Mouse (Mus musculus): ENCODE measurements around the gene Vnn1. TPM values are rescaled to one million over a fixed set of nuclear protein-coding genes. Genes with fewer than 3 reads are reported as not detected.

Gene Vnn1
- polyA plus RNA-seq (2016; fragmentation: Nextera tagmentation; extraction: Ambion mirVana): 1.2 and 1.9 TPM in 2 replicates

DNA sequence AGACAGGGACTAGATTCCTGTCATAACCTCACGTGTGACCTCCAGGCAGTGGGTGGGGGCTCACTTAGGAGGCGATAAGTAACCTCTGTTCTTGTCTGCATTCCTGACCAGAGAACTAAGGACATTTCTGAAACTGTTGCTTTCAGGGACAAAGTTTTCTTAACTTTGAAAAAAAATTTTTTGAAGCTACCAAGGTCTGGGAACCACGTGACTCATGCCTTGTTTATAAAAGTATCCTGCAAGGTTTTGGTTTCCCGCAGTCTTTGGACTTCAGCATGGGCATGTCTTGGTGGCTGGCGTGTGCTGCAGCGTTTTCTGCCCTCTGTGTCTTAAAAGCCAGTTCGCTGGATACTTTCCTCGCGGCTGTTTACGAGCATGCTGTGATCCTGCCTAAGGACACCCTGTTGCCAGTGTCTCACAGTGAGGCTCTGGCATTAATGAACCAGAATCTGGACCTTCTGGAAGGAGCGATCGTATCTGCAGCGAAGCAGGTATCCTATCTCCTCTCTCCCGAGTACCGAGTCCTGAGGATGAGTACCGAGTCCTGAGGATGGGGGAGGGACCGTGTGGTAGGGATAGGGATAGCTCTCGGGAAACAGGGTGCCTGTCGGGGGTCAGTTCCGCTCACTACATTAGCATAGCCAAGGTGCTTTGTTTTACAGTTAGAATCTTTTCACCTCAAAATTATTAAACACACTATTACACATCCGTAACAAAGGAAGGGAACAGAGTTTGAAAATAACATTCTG is at the start of gene Vnn1:
Gene Vnn1 (plus strand): TSS at position 88 of the 749 bp plus-strand sequence.
- no peak for DNase-seq (ENCODE audit: extremely low spot score, low spot score)
- H3K9me3 ChIP-seq: no peaks in the 10 kb centered on the region
- H3K27me3 ChIP-seq (ENCODE audit: poor library complexity, severe bottlenecking): no peaks in the 10 kb centered on the region
- 39% methylated on average over 21 of the region's 21 CpGs for WGBS
- H3K4me3 ChIP-seq: peak within 1 kb of the TSS; percentile 21; the same call in 1 of the 2 replicates
- no peaks in the 10 kb centered on the region for H3K36me3 ChIP-seq (replicated peaks)
- peaks cover 4% of the 10 kb centered on the region; the same call in 1 of the 2 replicates for H3K4me1 ChIP-seq
- H3K27ac ChIP-seq: peak within 1 kb of the TSS; percentile 51; the same call in 1 of the 2 replicates

DNA sequence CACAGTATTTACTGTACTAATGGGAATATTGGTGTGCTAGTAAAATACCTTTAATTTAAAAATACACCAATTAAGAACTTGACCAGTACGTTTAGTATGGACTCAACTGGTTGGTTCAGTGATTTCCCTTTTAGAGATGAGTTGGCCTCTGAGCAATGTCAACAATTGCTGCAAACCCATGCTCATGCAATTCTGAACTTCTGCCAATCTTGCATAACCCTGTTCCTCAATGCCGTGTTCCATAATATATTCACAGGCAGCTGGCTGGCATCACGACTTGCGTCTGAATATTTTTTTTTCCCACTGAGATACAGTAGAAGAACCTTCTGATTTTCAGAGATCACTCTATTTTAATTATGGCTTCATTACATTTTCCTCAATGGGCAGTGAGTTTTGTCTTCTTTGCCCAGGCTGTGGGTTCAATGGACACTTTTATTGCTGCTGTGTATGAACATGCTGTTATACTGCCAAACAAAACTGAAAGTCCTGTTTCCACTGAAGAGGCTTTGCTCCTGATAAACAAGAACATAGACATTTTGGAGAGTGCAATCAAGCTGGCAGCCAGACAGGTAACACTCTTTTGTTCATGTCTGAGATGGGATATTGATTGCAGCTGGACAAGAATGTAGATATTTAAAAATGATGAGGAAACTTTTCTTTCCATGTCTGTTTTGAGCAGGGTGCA is 43.1 kb upstream of the Vnn1 start, which contains the start of gene Vnn3:
Gene Vnn3 (plus strand): TSS at position 235 of the 685 bp plus-strand sequence.
- no peak within 1 kb of the TSS for H3K4me3 ChIP-seq
- H3K27me3 ChIP-seq (ENCODE audit: poor library complexity, severe bottlenecking): no peaks in the 10 kb centered on the region
- H3K4me1 ChIP-seq: no peaks in the 10 kb centered on the region
- no peaks in the 10 kb centered on the region for H3K9me3 ChIP-seq
- no peaks in the 10 kb centered on the region for H3K36me3 ChIP-seq (replicated peaks)
- H3K27ac ChIP-seq: no peak within 1 kb of the TSS
- DNase-seq (ENCODE audit: extremely low spot score, low spot score): no peak
- 92% methylated on average over 4 of the region's 4 CpGs for WGBS

DNA sequence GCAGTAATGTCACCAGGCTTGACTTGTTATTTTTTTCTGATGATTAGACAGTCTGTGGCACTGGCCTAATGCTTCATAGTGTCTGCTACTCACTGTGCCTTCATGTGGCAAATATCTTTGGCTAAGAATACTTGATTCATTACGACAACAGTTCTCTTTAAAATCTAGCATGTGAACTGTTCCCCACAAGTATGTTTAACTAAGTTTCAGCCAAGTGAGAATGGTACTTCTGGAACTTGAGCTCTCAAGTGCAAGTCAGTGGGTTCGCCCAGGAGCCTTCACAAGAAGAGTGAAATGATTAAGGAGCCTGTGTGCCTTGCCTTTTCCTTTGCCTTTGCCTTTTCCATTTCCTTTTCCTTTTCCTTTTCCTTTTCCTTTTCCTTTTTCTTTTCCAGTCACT is 42.4 kb upstream of the Vnn1 start:
- 88% methylated on average over 2 of the region's 2 CpGs for WGBS
- Histone ChIP-seq H3K4me1 (no peaks in the 10 kb centered on the region), H3K36me3 (replicated peaks) (no peaks in the 10 kb centered on the region), H3K27ac (no peak overlapping the region), H3K4me3 (no peak overlapping the region), H3K27me3 (ENCODE audit: poor library complexity, severe bottlenecking) (no peaks in the 10 kb centered on the region), H3K9me3 (no peaks in the 10 kb centered on the region)
- no peak for DNase-seq (ENCODE audit: extremely low spot score, low spot score)

DNA sequence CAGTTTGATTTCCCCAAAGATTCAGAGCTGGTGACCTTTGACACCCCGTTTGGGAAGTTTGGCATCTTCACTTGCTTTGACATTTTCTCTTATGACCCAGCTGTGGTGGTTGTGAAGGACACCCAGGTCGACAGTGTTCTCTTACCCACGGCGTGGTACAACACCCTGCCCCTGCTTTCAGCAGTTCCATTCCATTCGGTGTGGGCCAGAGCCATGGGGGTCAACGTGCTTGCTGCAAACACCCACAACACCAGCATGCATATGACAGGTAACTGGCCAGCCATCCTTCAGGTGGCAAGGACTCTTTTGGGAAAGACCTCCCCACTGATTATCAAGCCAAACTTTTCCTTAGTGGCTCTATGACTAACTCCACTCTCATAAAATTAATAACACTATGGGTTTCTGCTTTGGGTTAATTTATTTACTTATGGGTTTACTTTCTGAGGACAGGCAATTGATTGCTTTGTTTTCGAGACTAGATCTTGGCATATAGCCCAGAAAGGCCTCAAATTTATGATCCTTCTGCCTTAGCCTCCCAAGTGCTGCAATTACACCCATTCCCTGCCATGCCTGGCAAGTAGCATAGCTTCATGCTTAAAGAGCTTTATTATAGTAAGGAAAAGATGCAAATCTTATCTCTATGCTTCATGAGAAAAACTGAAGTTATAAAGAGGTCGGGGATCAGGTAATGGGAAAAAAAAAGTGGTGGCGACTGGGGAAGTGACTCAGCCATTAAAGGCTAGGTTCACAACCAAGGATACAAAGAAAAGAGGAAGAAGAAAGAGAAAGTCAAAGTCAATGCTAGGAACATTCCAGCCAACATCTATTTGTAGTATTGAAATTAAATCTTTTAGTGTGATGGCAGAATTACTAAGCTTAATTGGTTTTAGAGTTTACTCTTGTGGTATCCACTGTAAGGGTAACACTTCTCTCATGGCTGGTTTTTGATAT is 29.9 kb upstream of the Vnn1 start:
- DNase-seq (ENCODE audit: extremely low spot score, low spot score): no peak
- H3K36me3 ChIP-seq (replicated peaks): no peaks in the 10 kb centered on the region
- H3K9me3 ChIP-seq: peaks cover 11% of the 10 kb centered on the region
- H3K27me3 ChIP-seq (ENCODE audit: poor library complexity, severe bottlenecking): no peaks in the 10 kb centered on the region
- WGBS: 86% methylated on average over 9 of the region's 9 CpGs
- H3K4me1 ChIP-seq: no peaks in the 10 kb centered on the region
- no peak overlapping the region for H3K4me3 ChIP-seq
- no peak overlapping the region for H3K27ac ChIP-seq

DNA sequence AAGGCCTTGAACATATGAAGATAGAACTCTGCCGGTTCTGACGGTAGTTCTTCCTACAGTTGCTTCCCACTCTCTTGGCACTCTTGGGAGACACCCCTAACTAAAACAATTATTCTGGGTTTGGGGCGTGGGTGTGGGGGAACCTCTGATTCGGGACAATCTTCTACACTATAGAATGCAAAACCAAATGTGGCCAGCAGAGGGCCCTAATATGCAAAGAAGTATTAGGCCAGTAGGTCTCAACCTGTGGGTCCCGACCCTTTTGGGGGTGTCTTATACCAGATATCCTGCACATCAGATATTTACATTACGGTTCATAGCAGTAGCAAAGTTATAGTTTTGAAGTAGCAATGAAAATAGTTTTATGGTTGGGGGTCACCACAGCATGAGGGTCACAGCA is 13.8 kb upstream of the Vnn1 start:
- no peak for DNase-seq (ENCODE audit: extremely low spot score, low spot score)
- WGBS: 90% methylated on average over 6 of the region's 6 CpGs
- Histone ChIP-seq H3K27me3 (ENCODE audit: poor library complexity, severe bottlenecking) (no peaks in the 10 kb centered on the region), H3K27ac (no peak overlapping the region), H3K4me1 (no peaks in the 10 kb centered on the region), H3K4me3 (no peak overlapping the region), H3K9me3 (peaks cover 5% of the 10 kb centered on the region; the same call in 1 of the 2 replicates), H3K36me3 (replicated peaks) (no peaks in the 10 kb centered on the region)

DNA sequence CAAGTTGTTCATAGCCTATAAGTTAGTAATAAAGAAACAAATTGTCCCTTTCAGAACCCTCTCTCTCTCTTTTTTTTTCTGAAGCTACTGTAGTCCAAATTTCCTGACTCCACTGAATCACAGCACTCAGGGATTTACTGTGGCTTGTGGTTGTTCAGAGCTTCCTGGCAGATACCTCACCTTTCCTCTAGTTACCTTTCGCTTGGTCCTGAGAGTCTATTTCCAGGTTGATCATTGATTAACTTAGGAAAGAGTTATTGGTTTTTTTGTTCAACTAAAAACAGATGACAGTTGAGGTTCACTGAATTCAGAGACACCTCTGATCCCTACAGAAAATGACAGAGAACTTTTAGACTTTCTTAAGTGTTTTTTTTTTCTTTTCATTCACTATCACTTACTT is 9.6 kb upstream of the Vnn1 start:
- Histone ChIP-seq H3K27ac (no peak overlapping the region), H3K4me3 (no peak overlapping the region), H3K36me3 (replicated peaks) (no peaks in the 10 kb centered on the region), H3K9me3 (no peaks in the 10 kb centered on the region), H3K27me3 (ENCODE audit: poor library complexity, severe bottlenecking) (no peaks in the 10 kb centered on the region), H3K4me1 (no peaks in the 10 kb centered on the region)
- WGBS: 86% methylated on average over 1 of the region's 1 CpGs
- no peak for DNase-seq (ENCODE audit: extremely low spot score, low spot score)

DNA sequence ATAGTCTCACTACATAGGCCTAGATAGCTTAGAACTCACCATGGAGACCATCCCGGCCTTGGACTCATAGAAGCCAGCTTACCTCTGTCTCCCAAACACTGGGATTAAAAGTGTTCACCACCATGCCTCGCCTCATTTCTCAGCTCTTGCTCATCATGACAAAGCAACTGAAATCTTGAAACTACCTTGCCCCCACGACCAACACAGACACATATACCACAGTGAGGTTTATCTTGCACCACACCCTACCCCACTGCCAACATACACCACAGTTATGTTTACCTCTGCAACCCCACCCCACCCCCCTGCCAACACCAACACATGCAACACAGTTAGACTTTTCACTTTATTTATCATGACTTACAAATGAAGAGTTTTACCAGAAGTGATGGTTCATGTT is 8.4 kb upstream of the Vnn1 start:
- no peaks in the 10 kb centered on the region for H3K9me3 ChIP-seq
- no peak overlapping the region for H3K4me3 ChIP-seq
- H3K27ac ChIP-seq: no peak overlapping the region
- no peaks in the 10 kb centered on the region for H3K4me1 ChIP-seq
- H3K27me3 ChIP-seq (ENCODE audit: poor library complexity, severe bottlenecking): no peaks in the 10 kb centered on the region
- no peaks in the 10 kb centered on the region for H3K36me3 ChIP-seq (replicated peaks)
- no peak for DNase-seq (ENCODE audit: extremely low spot score, low spot score)
- WGBS: 74% methylated on average over 3 of the region's 3 CpGs

DNA sequence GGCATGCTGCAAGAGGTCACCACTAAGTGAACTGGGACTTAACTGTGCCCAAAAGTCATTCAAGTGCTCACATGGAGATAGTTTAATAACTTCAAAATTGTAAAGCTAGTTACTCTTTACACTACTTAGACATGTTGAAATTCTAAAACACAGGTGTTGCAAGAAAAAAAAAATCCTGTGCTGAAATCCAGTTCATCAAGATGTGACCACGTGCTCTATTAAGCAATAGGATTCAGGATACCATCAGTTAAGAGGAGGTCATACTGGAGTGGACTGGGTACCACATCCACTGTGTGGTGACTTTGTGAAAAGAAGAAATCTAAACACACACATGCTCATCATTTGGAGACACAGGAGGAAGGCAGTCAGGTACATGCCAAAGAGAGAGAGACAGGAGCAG is 1.5 kb upstream of the Vnn1 start:
- H3K27ac ChIP-seq: no peak overlapping the region

DNA sequence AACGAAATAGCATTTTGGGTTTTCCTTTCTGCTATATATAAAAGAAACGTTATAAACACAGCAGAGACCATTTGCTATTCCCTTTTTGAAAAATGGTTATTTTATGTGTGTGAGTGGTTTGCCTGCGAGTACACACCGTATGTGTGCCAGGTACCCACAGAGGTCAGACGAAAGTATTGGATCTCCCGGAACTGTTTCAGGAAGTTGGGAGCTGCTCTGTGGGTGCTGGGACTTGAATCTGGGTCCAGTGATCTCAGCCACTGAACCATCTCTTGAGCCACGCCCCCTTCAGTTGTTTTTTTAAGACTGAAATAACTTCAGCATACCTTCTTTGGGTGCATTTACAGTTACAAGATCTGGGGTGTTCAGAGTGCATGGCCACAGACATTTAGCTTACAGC is 888 bp downstream of the Vnn1 start:
- H3K27ac ChIP-seq: no peak overlapping the region
- DNase-seq (ENCODE audit: extremely low spot score, low spot score): no peak
- 80% methylated on average over 7 of the region's 7 CpGs for WGBS
- no peaks in the 10 kb centered on the region for H3K9me3 ChIP-seq
- H3K36me3 ChIP-seq (replicated peaks): no peaks in the 10 kb centered on the region
- H3K27me3 ChIP-seq (ENCODE audit: poor library complexity, severe bottlenecking): no peaks in the 10 kb centered on the region
- no peak overlapping the region for H3K4me3 ChIP-seq
- H3K4me1 ChIP-seq: peaks cover 4% of the 10 kb centered on the region; the same call in 1 of the 2 replicates

More for the DNA sequence above, 1.5 kb upstream of the Vnn1 start:
- WGBS: 91% methylated on average over 1 of the region's 1 CpGs
- Histone ChIP-seq H3K9me3 (no peaks in the 10 kb centered on the region), H3K4me3 (no peak overlapping the region), H3K27me3 (ENCODE audit: poor library complexity, severe bottlenecking) (no peaks in the 10 kb centered on the region), H3K36me3 (replicated peaks) (no peaks in the 10 kb centered on the region), H3K4me1 (peaks cover 4% of the 10 kb centered on the region; the same call in 1 of the 2 replicates)
- no peak for DNase-seq (ENCODE audit: extremely low spot score, low spot score)

DNA sequence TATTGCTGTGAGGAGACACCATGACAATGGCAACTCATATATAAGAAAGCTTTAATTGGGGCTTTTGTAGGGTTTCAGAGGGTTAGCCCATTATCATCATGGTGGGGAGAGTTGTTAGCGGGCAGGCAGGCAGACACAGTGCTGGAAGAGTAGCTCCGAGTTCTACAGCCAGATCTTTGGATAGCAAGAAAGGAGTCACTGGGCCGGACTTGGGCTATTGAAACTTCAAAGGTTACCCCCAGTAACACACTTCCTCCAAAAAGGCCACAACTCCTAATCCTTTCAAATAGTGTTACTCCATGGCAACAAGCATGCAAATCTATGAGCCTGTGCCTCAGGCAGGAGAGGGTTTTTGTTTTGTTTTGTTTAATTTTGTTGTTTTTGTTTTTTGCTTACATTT is 6.6 kb downstream of the Vnn1 start:
- H3K27ac ChIP-seq: peak overlapping the region; percentile 48; the same call in 1 of the 2 replicates
- DNase-seq (ENCODE audit: extremely low spot score, low spot score): no peak
- H3K9me3 ChIP-seq: no peaks in the 10 kb centered on the region
- no peaks in the 10 kb centered on the region for H3K27me3 ChIP-seq (ENCODE audit: poor library complexity, severe bottlenecking)
- peaks cover 12% of the 10 kb centered on the region; the same call in 1 of the 2 replicates for H3K4me1 ChIP-seq
- H3K4me3 ChIP-seq: no peak overlapping the region
- WGBS: 44% methylated on average over 3 of the region's 3 CpGs
- no peaks in the 10 kb centered on the region for H3K36me3 ChIP-seq (replicated peaks)

DNA sequence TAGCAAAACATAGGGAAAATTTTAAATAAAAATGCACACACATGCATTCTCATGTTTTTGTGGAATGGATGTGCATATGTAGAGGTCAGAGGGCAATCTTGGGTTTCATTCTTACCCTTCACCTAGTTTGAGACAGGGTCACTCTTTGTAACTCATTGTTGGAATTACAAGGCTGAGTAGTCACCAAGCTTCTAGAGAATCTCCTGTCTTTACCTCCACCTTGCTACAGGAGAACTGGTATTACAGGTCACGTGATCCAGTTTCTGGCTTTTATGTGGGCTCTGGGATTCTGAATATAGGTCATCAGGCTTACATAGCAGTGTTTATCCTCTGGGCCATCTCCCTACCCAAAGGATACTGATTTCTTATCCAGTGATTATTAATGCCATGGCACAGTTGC is 11.2 kb downstream of the Vnn1 start:
- H3K27ac ChIP-seq: no peak overlapping the region
- H3K9me3 ChIP-seq: no peaks in the 10 kb centered on the region
- H3K36me3 ChIP-seq (replicated peaks): no peaks in the 10 kb centered on the region
- H3K4me3 ChIP-seq: no peak overlapping the region
- 86% methylated on average over 1 of the region's 1 CpGs for WGBS
- H3K4me1 ChIP-seq: peaks cover 10% of the 10 kb centered on the region; the same call in 1 of the 2 replicates
- H3K27me3 ChIP-seq (ENCODE audit: poor library complexity, severe bottlenecking): no peaks in the 10 kb centered on the region
- no peak for DNase-seq (ENCODE audit: extremely low spot score, low spot score)

DNA sequence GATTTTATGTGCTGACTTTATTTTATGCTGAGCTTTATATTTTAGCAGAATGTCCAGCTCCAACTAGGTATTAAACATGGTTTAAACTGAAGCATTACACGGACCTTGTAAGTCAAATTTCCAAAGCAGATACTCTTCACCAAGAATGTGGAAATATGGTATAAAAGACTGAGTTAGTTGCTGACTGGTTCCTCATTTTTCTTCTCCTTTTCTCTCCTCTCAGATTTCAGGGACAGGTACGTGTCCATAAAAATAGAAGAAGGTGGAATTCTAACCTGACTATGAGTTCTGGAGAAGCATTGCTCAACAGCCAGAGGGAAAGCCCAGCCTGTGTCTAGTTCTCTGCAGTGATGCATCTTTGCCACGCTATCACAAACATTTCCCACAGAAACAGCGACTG is 25.6 kb downstream of the Vnn1 start, which contains the start of gene Taar1:
Gene Taar1 (plus strand): TSS at position 301 of the 400 bp plus-strand sequence.
- H3K4me3 ChIP-seq: no peak within 1 kb of the TSS
- no peaks in the 10 kb centered on the region for H3K36me3 ChIP-seq (replicated peaks)
- no peaks in the 10 kb centered on the region for H3K27me3 ChIP-seq (ENCODE audit: poor library complexity, severe bottlenecking)
- H3K27ac ChIP-seq: no peak within 1 kb of the TSS
- 92% methylated on average over 4 of the region's 4 CpGs for WGBS
- no peak for DNase-seq (ENCODE audit: extremely low spot score, low spot score)
- no peaks in the 10 kb centered on the region for H3K9me3 ChIP-seq
- no peaks in the 10 kb centered on the region for H3K4me1 ChIP-seq
